Mouse (Mus musculus): ENCODE measurements at regions not wholly inside any gene's neighbourhood (a gene's known extent, or its start where the extent isn't known, plus 50 kb on each side); places are given as distances from the start of the nearest gene placed in this dataset.
"Not testable (repeated sequence)": the region's sequence is repeated elsewhere in the genome, so short reads cannot be mapped to it uniquely, and the experiment has no call there.

DNA sequence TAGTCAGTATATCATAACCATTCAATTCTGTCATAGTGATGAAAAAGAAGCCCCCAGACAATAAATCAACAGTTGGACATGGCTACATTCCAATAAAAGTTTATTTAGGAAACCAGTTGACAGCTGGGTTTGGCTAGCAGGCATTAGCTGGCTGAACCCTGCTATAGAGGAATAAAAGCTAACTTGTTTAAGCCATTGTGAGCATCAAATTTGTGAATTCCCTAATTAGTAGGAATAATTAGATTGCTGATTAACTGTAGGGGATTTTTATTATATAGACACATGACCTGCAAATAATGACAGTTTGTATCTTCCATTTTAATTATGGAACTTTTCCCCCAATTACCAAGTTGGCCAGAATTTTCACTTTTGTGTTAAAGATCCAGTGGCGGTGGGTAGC is 659.8 kb downstream of the Rwdd3 start:
- DNase-seq (ENCODE audit: low spot score): no peak

DNA sequence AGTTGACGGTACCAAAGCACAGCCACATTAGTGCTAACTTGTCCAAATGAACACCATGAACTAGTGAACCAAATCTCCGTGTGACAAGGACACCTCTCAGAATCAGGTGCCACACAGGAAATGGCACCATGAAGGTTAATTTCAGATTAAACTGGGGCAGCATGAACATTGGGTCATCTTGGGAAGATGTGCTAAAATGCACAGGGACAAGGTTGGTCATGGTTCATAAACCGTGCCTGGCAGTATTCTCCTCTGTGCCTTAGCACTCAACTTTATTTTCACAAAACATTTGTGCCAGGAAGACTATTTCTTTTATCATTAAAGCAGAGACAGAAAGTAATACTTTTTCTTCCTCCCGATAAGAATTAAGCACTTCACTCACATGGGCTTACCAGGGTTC is 672.6 kb downstream of the Rwdd3 start:
- no peak for DNase-seq (ENCODE audit: low spot score)

DNA sequence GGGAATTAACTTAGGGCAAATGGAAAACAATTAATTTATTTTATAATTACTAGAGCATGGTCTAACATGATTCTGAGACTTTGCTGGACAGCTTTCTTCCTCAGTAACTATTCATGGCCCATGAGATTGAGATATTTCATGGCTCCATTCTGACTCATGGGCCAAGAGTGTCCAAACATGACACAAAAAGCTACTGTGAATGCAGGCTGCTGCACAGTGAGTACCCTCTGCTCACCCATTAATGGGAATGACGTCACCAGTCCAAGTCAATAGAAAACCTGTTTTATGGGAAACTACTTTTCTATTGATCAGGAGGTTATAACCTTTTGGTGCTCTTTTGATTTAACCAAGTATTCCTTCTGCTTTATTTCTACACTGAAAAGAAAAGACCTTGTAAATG is 693.6 kb downstream of the Rwdd3 start:
- DNase-seq (ENCODE audit: low spot score): no peak

DNA sequence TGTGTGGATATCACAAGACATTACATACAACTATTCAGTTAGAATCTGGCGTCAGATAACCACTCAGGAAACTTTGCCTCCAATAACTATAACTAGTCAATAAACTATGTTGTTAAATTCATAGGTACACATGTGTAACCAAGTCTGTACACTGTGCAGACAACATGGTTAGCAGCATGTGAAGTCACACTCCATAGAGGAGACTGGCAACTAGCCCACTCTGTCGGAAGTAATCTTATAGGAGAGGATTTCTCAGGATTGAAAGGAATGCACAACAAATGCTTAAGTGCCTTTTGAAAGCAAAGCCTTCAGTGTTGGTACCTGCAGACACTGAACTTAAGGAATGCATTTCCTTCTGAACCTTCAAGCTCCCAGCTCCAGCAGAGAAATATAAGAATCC is 693.0 kb upstream of the Ptbp2 start:
- DNase-seq (ENCODE audit: low spot score): no peak

DNA sequence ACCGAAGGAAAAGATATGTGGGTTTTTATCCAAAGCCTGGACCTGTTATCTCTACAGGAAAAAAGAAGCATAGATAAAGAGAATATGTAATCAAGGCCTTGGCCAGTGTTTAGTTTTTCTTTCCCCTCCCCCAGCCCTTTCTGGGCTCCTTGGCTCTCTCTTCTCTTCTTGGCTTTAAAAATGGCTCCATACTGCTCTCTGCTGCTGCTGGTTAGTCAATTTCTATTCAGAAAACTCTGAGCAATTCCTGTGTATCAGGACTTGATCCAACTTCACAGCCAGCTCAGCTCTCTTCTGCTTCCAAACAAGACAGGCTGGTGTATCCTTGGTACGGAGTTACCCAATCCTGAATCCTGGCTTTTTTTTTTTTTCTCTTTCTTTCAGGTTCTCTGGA is 689.4 kb upstream of the Ptbp2 start:
- peak; percentile 41 for DNase-seq (ENCODE audit: low spot score)

DNA sequence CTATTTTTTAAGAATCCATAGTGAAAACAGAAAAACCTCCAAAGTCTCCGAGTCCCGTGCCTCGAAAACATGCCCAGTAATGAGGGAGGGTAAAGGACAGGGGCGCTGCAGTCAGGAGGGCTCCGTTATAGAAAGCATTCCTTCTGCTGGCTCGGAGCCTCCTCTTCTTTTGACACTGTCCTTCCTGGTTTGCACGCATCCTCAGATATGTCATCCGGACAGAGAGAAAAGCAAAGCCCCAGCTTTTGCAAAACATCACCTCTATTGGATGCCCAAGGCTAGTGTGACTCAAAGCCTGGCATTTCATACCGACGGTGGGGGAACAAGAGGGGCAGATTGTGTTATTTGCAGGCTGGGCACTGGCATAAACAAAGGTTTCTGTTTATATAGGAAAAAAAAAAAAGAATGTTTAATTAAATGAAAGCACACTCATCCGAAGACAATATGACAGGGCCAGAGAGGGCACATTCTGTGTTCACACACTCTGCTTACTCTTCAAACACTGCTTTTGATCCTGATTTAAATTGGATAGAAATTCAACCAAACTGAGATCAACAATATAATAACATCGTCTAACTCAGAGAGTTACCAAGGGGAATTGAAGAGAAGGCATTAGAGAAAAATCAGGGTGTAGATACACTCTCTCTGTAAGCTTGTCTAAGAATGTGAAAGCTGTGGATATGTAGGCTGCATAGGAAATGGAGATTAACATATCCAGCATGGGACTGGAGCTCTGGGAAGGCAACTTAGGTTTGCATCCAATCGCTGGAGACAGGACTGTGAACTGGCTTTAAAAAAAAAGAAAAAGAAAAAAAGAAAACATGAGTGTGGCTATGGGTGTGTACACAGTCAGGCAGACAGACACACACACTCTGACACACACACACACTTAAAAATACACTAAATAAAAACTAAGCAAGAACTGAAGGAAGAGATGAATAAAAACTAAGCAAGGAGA is 688.7 kb upstream of the Ptbp2 start:
- DNase-seq (ENCODE audit: low spot score): peak; percentile 7

DNA sequence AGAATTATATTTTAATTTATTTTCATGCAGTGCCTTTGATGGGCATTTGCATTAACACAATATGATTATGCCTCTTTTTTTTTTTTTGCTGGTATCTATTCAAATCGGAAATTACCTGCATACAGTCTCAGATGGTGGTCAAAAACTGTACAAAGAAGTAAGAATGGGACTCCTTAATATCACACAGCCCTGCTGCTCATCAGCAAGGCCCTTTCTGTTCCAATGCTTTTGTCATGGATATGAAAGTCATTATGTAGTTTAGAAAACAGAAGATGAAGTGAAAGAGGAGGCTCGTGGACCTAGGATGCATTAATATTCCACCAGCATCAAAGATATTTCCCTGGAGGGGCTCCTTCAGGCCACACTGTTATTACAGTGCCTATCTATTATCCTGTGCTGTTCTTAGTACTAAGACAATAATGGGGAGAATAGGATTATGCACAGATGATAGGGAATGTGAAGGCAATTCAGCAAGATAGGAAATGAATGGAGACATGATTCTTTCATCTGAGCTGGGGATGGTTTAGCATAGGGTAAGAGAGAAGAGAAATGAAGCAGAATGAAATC is 687.7 kb upstream of the Ptbp2 start:
- DNase-seq (ENCODE audit: low spot score): no peak

DNA sequence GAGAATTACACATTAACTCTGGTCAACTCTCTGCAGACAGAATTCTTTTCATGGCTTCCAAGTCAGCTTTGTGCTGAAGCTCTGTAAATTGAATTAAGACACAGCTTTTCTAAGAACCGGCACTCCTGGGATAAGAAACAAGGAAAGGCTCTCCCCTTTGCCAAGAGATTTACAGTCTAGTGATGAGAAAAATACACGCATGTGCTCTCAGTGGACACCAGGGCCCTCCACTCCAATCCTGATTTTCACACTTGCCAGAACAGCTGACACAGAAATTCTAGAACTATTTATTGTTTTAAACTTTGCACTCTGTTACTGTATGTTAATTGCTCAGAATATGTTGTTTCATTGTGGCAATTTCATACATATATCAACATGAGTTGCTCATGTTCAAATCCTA is 684.6 kb upstream of the Ptbp2 start:
- DNase-seq (ENCODE audit: low spot score): no peak

DNA sequence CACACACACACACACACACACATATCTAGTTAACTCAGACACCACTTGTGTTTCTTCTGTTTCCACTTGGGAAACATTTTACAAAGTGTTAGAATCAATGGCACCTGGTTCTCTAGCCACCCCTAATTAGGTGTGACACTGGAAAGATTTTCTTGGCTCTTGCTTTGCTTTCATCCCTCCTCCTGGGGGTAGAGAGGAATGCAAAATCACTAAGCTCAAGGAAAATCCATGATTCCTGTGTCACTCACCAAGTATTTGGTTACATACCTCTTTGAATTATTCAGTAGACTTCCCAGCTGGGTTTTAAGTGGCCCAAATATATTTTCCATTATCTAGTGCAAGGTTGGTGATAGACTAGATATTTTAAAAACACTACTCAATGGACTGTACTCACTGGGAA is 676.5 kb upstream of the Ptbp2 start:
- DNase-seq (ENCODE audit: low spot score): no peak

DNA sequence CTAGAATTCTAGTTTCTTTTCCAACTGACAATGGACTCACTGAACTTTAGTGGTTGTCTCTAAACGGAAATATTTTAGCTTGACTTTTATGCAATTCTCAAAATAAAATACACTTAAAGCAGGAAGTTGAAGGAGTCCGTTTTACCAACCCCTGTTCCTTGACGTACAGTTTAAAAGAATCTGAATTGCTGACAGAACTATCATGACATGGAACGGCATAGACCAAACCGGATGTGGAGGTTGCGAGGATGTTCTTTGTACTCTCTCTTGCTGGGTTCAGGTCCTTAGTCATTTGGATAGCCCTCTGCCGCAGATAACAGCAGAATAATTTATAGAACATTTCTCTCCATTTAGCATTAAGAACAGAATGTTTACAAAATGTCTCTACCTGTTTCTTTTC is 673.6 kb upstream of the Ptbp2 start:
- no peak for DNase-seq (ENCODE audit: low spot score)

DNA sequence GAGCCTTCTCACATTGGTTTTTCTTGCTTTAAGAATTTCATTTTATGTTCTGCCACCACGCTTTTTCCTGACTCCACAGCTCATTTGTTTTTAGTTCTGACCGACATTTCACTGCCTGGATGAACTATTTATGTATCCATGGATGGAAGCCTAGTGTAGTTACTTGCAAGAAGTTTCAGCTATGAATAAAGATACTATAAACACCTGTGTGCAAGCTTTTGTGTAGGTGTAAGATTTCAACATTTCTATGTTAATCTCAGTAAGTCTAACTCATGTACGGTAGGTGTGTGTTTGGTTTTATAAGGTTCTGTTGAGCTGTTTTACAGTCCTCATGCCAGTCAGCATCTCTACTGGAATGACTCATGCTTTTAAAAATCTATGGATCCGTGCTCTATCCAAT is 656.9 kb upstream of the Ptbp2 start:
- no peak for DNase-seq (ENCODE audit: low spot score)

DNA sequence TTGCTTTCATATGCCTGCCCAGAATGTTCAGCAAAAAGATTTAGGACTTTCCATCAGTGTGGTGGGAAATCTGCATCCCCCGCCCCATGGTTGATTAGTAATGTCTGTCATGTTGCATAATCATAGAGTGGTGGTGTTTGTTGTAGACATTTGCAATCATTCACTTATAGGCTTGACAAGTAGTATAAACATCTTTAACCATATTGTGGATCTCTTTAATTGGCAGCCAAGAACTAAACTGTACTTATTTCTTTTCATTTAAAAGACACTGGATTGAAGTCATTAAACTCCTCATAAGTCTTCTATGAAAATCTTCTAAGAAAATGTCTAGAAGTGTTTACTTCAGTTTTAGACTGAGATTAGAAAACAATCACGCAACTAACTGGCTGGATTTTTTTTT is 646.0 kb upstream of the Ptbp2 start:
- DNase-seq (ENCODE audit: low spot score): no peak

DNA sequence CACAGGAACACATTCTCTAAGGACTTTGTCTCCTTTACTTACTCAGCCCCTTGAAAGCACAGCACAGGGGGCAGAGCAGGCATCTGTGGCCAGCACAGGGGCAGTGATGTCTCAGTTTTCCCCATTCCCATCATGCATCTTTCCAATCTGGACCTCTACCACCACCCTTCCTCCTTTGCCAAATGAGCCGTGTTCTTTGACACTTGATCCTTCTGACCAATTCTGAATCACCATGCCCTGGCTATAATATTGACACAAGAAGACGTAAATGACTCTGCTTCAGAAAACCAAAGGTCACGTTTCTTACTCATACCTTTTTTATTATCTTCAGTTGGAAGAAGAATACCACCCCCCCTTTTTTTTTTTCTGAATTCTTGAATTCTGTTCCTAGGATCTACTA is 632.4 kb upstream of the Ptbp2 start:
- no peak for DNase-seq (ENCODE audit: low spot score)

DNA sequence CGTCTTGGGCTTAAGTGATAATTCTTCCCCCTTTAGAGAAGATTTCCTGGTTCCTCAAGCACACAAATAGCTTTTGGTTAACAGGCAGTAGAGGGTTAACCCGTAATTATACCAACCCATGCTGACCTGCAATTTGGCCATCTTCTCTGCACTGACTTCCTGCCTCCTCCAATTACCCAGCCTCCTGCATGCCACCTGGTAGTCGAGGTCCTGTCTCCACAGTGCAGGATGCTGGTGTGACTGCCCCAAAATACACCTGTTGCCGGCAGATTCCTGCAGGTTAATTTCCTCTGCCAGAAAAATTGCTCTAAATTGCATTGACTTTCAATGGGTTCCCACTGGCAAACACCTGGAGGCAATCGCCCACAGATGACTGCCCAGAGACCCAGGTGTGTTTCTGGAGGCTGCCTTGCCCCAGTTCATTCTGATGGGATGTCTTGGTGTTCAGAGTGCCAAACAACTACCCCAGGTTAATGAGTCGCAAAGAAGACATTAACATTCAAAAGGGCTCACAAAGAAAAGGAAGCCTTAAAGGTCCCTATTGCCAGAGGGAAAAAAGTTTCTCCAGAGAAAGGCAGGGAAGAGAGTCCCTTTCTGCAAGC is 591.5 kb upstream of the Ptbp2 start:
- DNase-seq (ENCODE audit: low spot score): no peak

DNA sequence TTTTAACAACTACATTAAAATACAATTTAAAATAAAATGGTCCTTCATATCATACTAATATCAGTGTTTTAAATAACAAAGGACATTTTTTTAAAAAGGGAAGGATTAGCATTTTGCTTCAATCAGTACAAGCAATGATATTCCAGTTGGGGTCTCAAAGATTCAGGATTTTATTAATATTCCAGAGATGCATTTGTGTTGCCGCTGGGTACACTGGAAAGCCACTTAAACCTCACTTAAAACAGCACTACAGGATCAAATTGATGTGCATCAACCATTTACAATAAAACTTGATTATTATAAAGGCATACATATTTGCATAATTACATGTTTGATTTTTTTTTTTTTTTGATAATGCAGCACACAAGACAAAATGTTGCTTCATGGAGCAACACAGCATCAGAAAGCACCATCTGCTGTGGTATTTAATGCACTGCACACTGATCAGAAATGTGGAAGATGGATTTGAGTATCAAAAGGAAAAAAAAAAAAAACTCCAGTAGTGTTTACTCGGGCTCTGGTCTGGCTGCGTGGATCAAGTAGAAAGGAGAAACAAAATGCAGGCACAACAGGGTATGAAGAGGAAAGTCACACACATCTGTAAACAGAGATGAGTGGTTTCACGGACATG is 558.6 kb upstream of the Ptbp2 start:
- no peak for DNase-seq (ENCODE audit: low spot score)

DNA sequence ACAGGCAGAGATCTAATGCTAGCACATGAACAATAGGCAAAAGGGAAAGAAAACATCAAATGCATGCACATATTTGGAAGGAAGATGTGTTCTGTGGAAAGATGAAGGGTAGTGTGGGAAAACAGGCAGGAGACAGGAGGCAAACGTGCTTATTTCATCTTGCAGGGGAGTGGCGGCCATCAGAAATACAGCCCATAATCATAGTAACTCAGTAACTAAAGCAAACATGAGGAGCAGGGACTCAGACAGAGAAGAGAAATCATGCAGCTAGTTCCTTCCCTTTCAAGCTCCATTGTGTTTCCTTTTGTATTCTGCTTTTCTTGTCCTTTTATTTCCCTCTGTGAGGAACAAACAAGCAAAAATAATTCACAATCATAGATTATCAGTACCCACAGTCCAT is 557.6 kb upstream of the Ptbp2 start:
- DNase-seq (ENCODE audit: low spot score): no peak

DNA sequence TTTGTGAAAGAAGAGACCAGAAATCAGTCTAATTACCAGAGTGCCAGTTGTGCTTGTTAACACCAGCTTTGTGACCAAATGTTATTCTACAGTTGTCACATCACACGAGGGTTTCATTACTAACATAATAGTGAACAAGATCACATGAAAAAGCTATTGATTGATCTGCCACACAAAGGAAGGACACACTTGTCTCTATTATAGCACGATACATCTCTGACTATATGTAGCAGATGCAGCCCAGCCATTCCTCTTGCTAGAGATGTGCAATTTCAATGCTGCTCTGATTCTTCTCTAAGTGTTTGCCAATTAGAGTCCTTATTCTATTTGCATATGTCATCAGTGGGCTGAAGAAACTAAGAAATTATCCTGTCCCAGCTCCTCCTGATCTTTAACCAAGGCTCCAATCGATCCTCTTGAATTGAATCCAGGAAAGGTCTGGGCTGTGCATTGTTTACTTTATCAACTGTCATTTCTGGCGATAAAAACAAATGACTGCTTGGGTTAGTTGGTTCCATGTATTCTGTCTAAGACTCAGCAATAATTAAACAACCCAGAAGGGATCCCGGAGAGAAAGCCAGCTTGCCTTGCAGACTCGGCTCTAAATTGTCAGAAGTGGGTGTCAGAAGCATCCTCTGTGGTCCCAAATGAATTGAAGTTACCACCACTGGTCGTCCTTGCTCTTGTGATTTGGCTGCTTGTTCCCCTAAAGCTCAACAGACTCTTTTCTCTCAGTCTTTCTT is 551.7 kb upstream of the Ptbp2 start:
- no peak for DNase-seq (ENCODE audit: low spot score)

DNA sequence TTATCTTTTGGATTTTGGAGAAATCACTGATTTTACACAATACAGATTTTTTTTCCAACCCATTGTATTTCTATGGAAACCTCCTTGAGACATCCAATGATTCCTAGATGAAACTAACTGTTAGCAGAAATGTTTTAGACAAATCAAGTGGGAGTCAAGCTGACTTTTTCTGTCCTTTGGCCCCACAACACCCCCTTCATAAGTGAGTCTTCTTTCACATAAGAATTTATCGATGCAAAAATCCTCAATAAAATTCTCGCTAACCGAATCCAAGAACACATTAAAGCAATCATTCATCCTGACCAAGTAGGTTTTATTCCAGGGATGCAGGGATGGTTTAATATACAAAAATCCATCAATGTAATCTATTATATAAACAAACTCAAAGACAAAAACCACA is 522.8 kb upstream of the Ptbp2 start:
- not testable (repeated sequence) for DNase-seq (ENCODE audit: low spot score)

DNA sequence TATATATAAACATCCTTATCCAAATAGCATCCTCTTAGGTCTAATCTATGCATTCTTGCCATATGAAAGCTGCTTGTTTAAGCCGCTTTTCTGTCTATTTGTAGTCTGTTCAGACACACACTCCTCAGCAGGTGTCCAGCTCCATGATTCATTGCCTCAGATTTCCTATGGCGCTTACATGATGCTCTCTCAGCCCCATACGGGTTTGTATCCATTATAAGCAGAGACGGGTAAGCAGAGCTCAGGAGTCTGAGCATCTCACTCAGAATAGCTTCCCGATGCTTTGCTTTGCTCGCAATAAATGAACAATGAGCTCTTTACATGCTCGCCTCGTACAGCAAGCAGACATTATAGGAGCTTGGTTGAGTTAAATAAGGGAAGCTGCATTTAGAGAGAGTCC is 521.3 kb upstream of the Ptbp2 start:
- DNase-seq (ENCODE audit: low spot score): no peak

Data from ovary, postnatal 36 days (tissue).